Mouse (Mus musculus) MEL (cell line): ENCODE results near the gene Nlrc3. TPM values are rescaled to one million over a fixed set of nuclear protein-coding genes. Genes with fewer than 3 reads are reported as not detected.

Experiments
- DNase-seq: peaks from one replicate; pipeline ENCODE4 v3.0.0; 2011; ENCODE audit warnings: low read depth, low spot score
- H3K27ac ChIP-seq: 2 replicates; pipeline ENCODE4 v1.5.1; 2012; ENCODE audit warnings: low read depth, mild to moderate bottlenecking, control low read depth, low read length, moderate library complexity; ENCODE audit not compliant: control insufficient read depth
- H3K27me3 ChIP-seq, 2 experiments: fragments of 150-350 bp in 1 of 2; sonication (generic) in 1 of 2; 2 replicates each; pipeline ENCODE4 v1.6.1; 2012; ENCODE audit warnings: low read length in 2 of 2, mild to moderate bottlenecking in 2 of 2, improper control_type of control experiment in 1 of 2, moderate library complexity in 1 of 2; ENCODE audit not compliant: insufficient read depth in 2 of 2, control insufficient read depth in 1 of 2
- H3K36me3 ChIP-seq, 2 experiments: 2 replicates each; pipeline ENCODE4 v1.6.1; 2012 to 2014; ENCODE audit warnings: low read length in 2 of 2, improper control_type of control experiment in 1 of 2, inconsistent platforms in 1 of 2, mild to moderate bottlenecking in 1 of 2; ENCODE audit not compliant: insufficient read depth in 2 of 2, control insufficient read depth in 1 of 2
- H3K4me1 ChIP-seq, 2 experiments: fragments of 150-350 bp in 1 of 2; sonication (generic) in 1 of 2; 2 replicates each; pipeline ENCODE4 v1.6.1; 2012; ENCODE audit warnings: low read length in 2 of 2, improper control_type of control experiment in 1 of 2, mild to moderate bottlenecking in 1 of 2; ENCODE audit not compliant: insufficient read depth in 2 of 2, control insufficient read depth in 1 of 2
- H3K4me3 ChIP-seq, 2 experiments: fragments of 150-350 bp in 1 of 2; sonication (generic) in 1 of 2; 2 replicates each; pipeline ENCODE4 v1.5.1; 2012; ENCODE audit warnings: low read depth in 2 of 2, low read length in 2 of 2, mild to moderate bottlenecking in 2 of 2, moderate library complexity in 2 of 2, control low read depth in 1 of 2, improper control_type of control experiment in 1 of 2; ENCODE audit not compliant: control insufficient read depth in 1 of 2, insufficient read depth in 1 of 2
- H3K79me2 ChIP-seq: 2 replicates; pipeline ENCODE4 v1.6.1; 2012; ENCODE audit warnings: mild to moderate bottlenecking, low read length, moderate library complexity; ENCODE audit not compliant: control insufficient read depth, poor library complexity, insufficient read depth
- H3K9ac ChIP-seq: 2 replicates; pipeline ENCODE4 v1.6.1; 2012; ENCODE audit warnings: low read depth, mild to moderate bottlenecking, control low read depth, low read length, moderate library complexity; ENCODE audit not compliant: control insufficient read depth, poor library complexity, severe bottlenecking
- H3K9me3 ChIP-seq: fragments of 150-350 bp; sonication (generic); replicated peaks from 2 replicates; pipeline ENCODE4 v1.6.1; 2012; ENCODE audit warnings: mild to moderate bottlenecking, low read length, improper control_type of control experiment, moderate library complexity; ENCODE audit not compliant: insufficient read depth
- CHD1 ChIP-seq: IDR thresholded peaks from 2 replicates; pipeline ENCODE4 v1.6.1; 2012; ENCODE audit warnings: low read depth, mild to moderate bottlenecking, inconsistent platforms, low read length, improper control_type of control experiment
- CHD2 ChIP-seq: IDR thresholded peaks from 2 replicates; pipeline ENCODE4 v1.6.1; 2011; ENCODE audit warnings: low read length, improper control_type of control experiment
- E2F4 ChIP-seq: IDR thresholded peaks from 2 replicates; pipeline ENCODE4 v1.6.1; 2011; ENCODE audit warnings: low read depth, low read length, improper control_type of control experiment, borderline replicate concordance
- ELF1 ChIP-seq: IDR thresholded peaks from 2 replicates; pipeline ENCODE4 v1.6.1; 2014; ENCODE audit warnings: low read depth, mild to moderate bottlenecking, inconsistent platforms, low read length, improper control_type of control experiment, moderate library complexity
- EP300 ChIP-seq, 2 experiments: IDR thresholded peaks; 2 replicates each; pipeline ENCODE4 v1.6.1; 2011; ENCODE audit warnings: improper control_type of control experiment in 2 of 2, low read length in 2 of 2, low read depth in 1 of 2, mild to moderate bottlenecking in 1 of 2
- GABPA ChIP-seq: IDR thresholded peaks from 2 replicates; pipeline ENCODE4 v1.6.1; 2012; ENCODE audit warnings: low read depth, mild to moderate bottlenecking, inconsistent platforms, low read length, improper control_type of control experiment, moderate library complexity
- MAX ChIP-seq: IDR thresholded peaks from 2 replicates; pipeline ENCODE4 v1.6.1; 2011; ENCODE audit warnings: low read length, improper control_type of control experiment
- MAZ ChIP-seq: IDR thresholded peaks from 2 replicates; pipeline ENCODE4 v1.6.1; 2012; ENCODE audit warnings: low read depth, mild to moderate bottlenecking, inconsistent platforms, low read length, improper control_type of control experiment
- MEF2A ChIP-seq: IDR thresholded peaks from 2 replicates; pipeline ENCODE4 v1.6.1; 2014; ENCODE audit warnings: low read depth, mild to moderate bottlenecking, inconsistent platforms, low read length, improper control_type of control experiment; ENCODE audit not compliant: poor library complexity, insufficient replicate concordance, severe bottlenecking; ENCODE audit errors: extremely low read depth
- MXI1 ChIP-seq: IDR thresholded peaks from 2 replicates; pipeline ENCODE4 v1.6.1; 2011; ENCODE audit warnings: mild to moderate bottlenecking, low read depth, low read length, improper control_type of control experiment
- MYB ChIP-seq: IDR thresholded peaks from 2 replicates; pipeline ENCODE4 v1.6.1; 2011; ENCODE audit warnings: mild to moderate bottlenecking, low read depth, low read length, improper control_type of control experiment
- MYC ChIP-seq: IDR thresholded peaks from 2 replicates; pipeline ENCODE4 v1.6.1; 2011; ENCODE audit warnings: low read depth, mild to moderate bottlenecking, low read length, improper control_type of control experiment, moderate library complexity
- NELFE ChIP-seq: IDR thresholded peaks from 2 replicates; pipeline ENCODE4 v1.6.1; 2011; ENCODE audit warnings: low read depth, low read length, improper control_type of control experiment
- NRF1 ChIP-seq: IDR thresholded peaks from 2 replicates; pipeline ENCODE4 v1.6.1; 2014; ENCODE audit warnings: low read depth, mild to moderate bottlenecking, inconsistent platforms, low read length, improper control_type of control experiment, moderate library complexity; ENCODE audit not compliant: poor library complexity, insufficient read depth, severe bottlenecking
- POLR2A ChIP-seq, 2 experiments: IDR thresholded peaks; 2 replicates each; pipeline ENCODE4 v1.6.1; 2011 to 2012; ENCODE audit warnings: low read length in 2 of 2, mild to moderate bottlenecking in 2 of 2, control low read depth in 1 of 2, improper control_type of control experiment in 1 of 2, low read depth in 1 of 2, moderate library complexity in 1 of 2; ENCODE audit not compliant: control insufficient read depth in 1 of 2, insufficient read depth in 1 of 2, poor library complexity in 1 of 2
- POLR2AphosphoS2 ChIP-seq: IDR thresholded peaks from 2 replicates; pipeline ENCODE4 v1.6.1; 2011; ENCODE audit warnings: low read length, improper control_type of control experiment
- POLR2AphosphoS5 ChIP-seq: IDR thresholded peaks from 2 replicates; pipeline ENCODE4 v1.6.1; 2012; ENCODE audit warnings: low read depth, borderline replicate concordance, mild to moderate bottlenecking, inconsistent platforms, low read length, moderate library complexity, mixed read lengths
- RAD21 ChIP-seq: IDR thresholded peaks from 2 replicates; pipeline ENCODE4 v1.6.1; 2011; ENCODE audit warnings: mild to moderate bottlenecking, low read depth, low read length, improper control_type of control experiment
- SIN3A ChIP-seq: IDR thresholded peaks from 2 replicates; pipeline ENCODE4 v1.6.1; 2012; ENCODE audit warnings: low read length, improper control_type of control experiment, inconsistent platforms
- SMC3 ChIP-seq: IDR thresholded peaks from 2 replicates; pipeline ENCODE4 v1.6.1; 2011; ENCODE audit warnings: low read depth, low read length, improper control_type of control experiment
- TAL1 ChIP-seq: IDR thresholded peaks from 2 replicates; pipeline ENCODE4 v1.6.1; 2012; ENCODE audit warnings: mild to moderate bottlenecking, inconsistent platforms, low read length, moderate library complexity, mixed read lengths
- TCF12 ChIP-seq: IDR thresholded peaks from 2 replicates; pipeline ENCODE4 v1.6.1; 2014; ENCODE audit warnings: low read depth, mild to moderate bottlenecking, inconsistent platforms, low read length, improper control_type of control experiment, moderate library complexity
- UBTF ChIP-seq: IDR thresholded peaks from 2 replicates; pipeline ENCODE4 v1.6.1; 2012; ENCODE audit warnings: low read depth, mild to moderate bottlenecking, inconsistent platforms, low read length, improper control_type of control experiment, moderate library complexity, borderline replicate concordance; ENCODE audit not compliant: insufficient read depth
- USF2 ChIP-seq, 2 experiments: IDR thresholded peaks; 2 replicates each; pipeline ENCODE4 v1.6.1; 2011 to 2012; ENCODE audit warnings: improper control_type of control experiment in 2 of 2, low read length in 2 of 2, borderline replicate concordance in 1 of 2, inconsistent platforms in 1 of 2, low read depth in 1 of 2, mild to moderate bottlenecking in 1 of 2; ENCODE audit not compliant: insufficient read depth in 1 of 2
- ZNF384 ChIP-seq: IDR thresholded peaks from 2 replicates; pipeline ENCODE4 v1.6.1; 2012; ENCODE audit warnings: low read depth, mild to moderate bottlenecking, inconsistent platforms, low read length, improper control_type of control experiment
- polyA plus RNA-seq, 2 experiments: library from polyadenylated mRNA; stranded (reverse) in 1 of 2; unstranded in 1 of 2; fragments of >175 nt in 1 of 2; fragments of >200 nt in 1 of 2; gene quantifications; 2 replicates each; pipeline versions ENCODE4 v1.2.1 to v1.2.4; 2012; ENCODE audit warnings: low replicate concordance in 2 of 2, low read depth in 1 of 2; ENCODE audit not compliant: insufficient read length in 2 of 2, insufficient read depth in 1 of 2, missing spikeins in 1 of 2
- total RNA-seq: library from RNA; depleted of rRNA; stranded (reverse); fragments of 300-350 nt; gene quantifications from 2 replicates; pipeline ENCODE4 v1.2.3, GENCODE M21; 2012

Nlrc3 gene
- total and polyA plus RNA-seq, 3 experiments: 0.46 to 0.77 TPM; not detected in 1

DNA sequence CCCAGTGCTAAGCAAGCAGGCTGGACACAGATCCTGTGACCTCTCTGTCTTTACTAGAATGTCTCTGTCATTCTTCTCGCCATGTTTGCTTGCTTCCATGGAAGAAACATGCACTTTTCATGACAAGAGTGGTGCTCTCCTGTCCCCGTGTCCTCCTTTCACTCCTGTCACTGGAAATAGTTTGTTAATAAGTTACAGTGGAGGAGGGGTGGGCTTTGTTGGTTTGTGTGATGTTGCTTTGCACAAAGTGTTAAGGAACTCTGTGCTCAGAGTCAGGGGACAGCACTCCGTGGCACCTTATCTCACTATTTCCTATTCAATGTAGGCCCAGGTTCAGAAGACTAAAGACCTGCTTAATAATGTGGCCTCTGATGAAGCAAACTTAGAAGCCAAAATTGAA, 52.9 kb downstream of the Nlrc3 start:
- no peaks in the 10 kb centered on the region for H3K27me3 ChIP-seq
- H3K9me3 ChIP-seq: no peaks in the 10 kb centered on the region

DNA sequence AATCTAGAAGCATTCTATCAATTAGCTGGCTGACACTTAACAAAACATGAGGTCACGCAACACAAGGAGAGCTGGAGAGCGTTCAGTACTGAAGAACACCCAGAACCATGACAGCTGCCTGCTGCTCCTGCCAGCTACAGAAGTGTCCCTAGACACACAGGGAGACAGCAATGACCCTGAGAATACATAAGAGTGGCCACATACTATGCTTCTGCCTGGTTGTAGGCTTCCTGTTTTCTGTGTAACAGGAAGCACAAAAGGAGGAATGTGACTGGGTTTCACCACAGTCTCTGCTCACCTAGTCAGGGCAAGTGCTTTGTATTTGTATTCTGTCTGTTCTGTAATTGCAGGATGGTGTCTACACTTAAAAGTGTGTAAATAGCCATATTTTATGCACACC, 55.7 kb downstream of the Nlrc3 start:
- H3K4me1 ChIP-seq: no peaks in the 10 kb centered on the region
- no peak overlapping the region for H3K27ac ChIP-seq
- DNase-seq: no peak
- TF ChIP-seq SIN3A (no peak), CHD2 (no peak), TCF12 (no peak), GABPA (no peak), USF2 (IDR thresholded peaks at IDR 0.05; ENCODE audit: borderline replicate concordance in 1 of 2, insufficient read depth in 1 of 2, low read depth in 1 of 2, low read length in 2 of 2) (no peak), MYC (no peak), E2F4 (no peak), MAZ (no peak), SMC3 (no peak), POLR2A (IDR thresholded peaks at IDR 0.05; ENCODE audit: control insufficient read depth in 1 of 2, insufficient read depth in 1 of 2, low read depth in 1 of 2, low read length in 2 of 2, poor library complexity in 1 of 2) (no peak), RAD21 (no peak), TAL1 (no peak), MAX (no peak), POLR2AphosphoS2 (no peak), CHD1 (no peak), POLR2AphosphoS5 (no peak), NELFE (no peak), NRF1 (no peak), MXI1 (no peak), ELF1 (no peak)
- peaks cover 0 to 24% of the 10 kb centered on the region in 2 experiments; a peak in 2 of 4 replicates for H3K36me3 ChIP-seq
- no peaks in the 10 kb centered on the region for H3K9me3 ChIP-seq
- H3K79me2 ChIP-seq: no peaks in the 10 kb centered on the region
- H3K9ac ChIP-seq: no peak overlapping the region
- no peaks in the 10 kb centered on the region for H3K27me3 ChIP-seq
- no peak overlapping the region for H3K4me3 ChIP-seq

More for the DNA sequence above, 52.9 kb downstream of the Nlrc3 start:
- H3K36me3 ChIP-seq: peaks cover 0 to 24% of the 10 kb centered on the region in 2 experiments; a peak in 2 of 4 replicates
- no peak overlapping the region for H3K4me3 ChIP-seq
- DNase-seq: no peak
- no peak overlapping the region for H3K27ac ChIP-seq
- H3K4me1 ChIP-seq: peaks cover 0 to 2% of the 10 kb centered on the region in 2 experiments; a peak in 1 of 4 replicates
- no peak for TF ChIP-seq E2F4
- no peak for TF ChIP-seq MYC
- TF ChIP-seq POLR2AphosphoS5: no peak
- no peak for TF ChIP-seq MAZ
- TF ChIP-seq EP300 (IDR thresholded peaks at IDR 0.05; ENCODE audit: low read depth in 1 of 2, low read length in 2 of 2): no peak
- no peak for TF ChIP-seq MEF2A
- TF ChIP-seq MYB: no peak
- TF ChIP-seq ZNF384: no peak
- no peak for TF ChIP-seq UBTF
- no peak overlapping the region for H3K9ac ChIP-seq
- H3K79me2 ChIP-seq: no peaks in the 10 kb centered on the region
